Mouse (Mus musculus) cerebellum, adult 2 months (tissue): Measurements from ENCODE around the gene Zfp710. TPM values are rescaled to one million over a fixed set of nuclear protein-coding genes. Genes with fewer than 3 reads are reported as not detected.
"Not testable (repeated sequence)": the region's sequence is repeated elsewhere in the genome, so short reads cannot be mapped to it uniquely, and the experiment has no call there.

Experiments used
- DNase-seq, 2 experiments: peaks; one replicate each; pipeline ENCODE4 v3.0.0; 2021
- H3K27ac ChIP-seq: fragments of 200-500 bp; 2 replicates; pipeline ENCODE4 v1.5.1; 2012; ENCODE audit warnings: low read length, control low read depth, inconsistent platforms; ENCODE audit not compliant: insufficient read depth
- H3K27me3 ChIP-seq: fragments of 200-500 bp; 2 replicates; pipeline ENCODE4 v1.6.1; 2012; ENCODE audit warnings: inconsistent platforms, mild to moderate bottlenecking, low read length, moderate library complexity; ENCODE audit not compliant: control insufficient read depth, insufficient read depth
- H3K4me1 ChIP-seq: fragments of 200-500 bp; 2 replicates; pipeline ENCODE4 v1.6.1; 2011; ENCODE audit warnings: low read length; ENCODE audit not compliant: control insufficient read depth, insufficient read depth
- H3K4me3 ChIP-seq: fragments of 200-500 bp; replicated peaks from 2 replicates; pipeline ENCODE3; 2011; ENCODE audit warnings: mild to moderate bottlenecking, low read depth, low read length, control low read depth; ENCODE audit not compliant: insufficient read depth
- CTCF ChIP-seq: fragments of 200-500 bp; IDR thresholded peaks from 2 replicates; pipeline ENCODE4 v1.5.1; 2011; ENCODE audit warnings: low read depth, mild to moderate bottlenecking, control low read depth, low read length, moderate library complexity, borderline replicate concordance; ENCODE audit not compliant: insufficient read depth
- POLR2A ChIP-seq: fragments of 200-500 bp; IDR thresholded peaks from 2 replicates; pipeline ENCODE4 v1.6.1; 2011; ENCODE audit warnings: low read length, control low read depth, borderline replicate concordance; ENCODE audit not compliant: insufficient read depth
- WGBS: fragments of 180-500 bp; shearing (Covaris S2); methylation state at CpG from one replicate; pipeline ENCODE4 v1.1.7; 2018; 5-methylcytosine and 5-hydroxymethylcytosine counted together
- polyA plus RNA-seq: library from polyadenylated mRNA; depleted of rRNA; stranded (reverse); fragments of >200 nt; gene quantifications from 2 replicates; pipeline ENCODE4 v1.2.3, GENCODE M21; 2012

Gene Zfp710
- polyA plus RNA-seq, 1 experiment, result 10.9 TPM

DNA sequence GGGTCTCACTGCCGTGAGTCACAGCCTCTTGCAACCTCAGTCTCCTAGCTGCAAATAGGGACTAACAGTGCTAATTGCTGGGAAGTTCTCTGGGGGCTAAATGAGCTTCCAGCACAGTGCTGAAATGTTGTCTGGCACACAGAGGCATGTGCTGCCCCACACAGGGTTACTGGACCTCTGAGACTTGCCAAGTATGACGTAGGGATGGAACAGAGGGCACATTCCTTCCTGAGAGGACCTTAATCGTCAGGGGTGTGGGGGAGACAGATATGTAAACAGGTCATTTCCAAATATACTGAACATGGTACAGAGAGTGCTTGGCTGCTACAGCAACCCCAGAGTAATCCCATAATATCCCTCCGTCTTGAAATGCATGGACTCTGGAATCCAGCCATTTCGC lies 96.5 kb downstream of the Zfp710 start:
- TF ChIP-seq POLR2A (no peak), CTCF (no peak)
- Histone ChIP-seq H3K4me3 (no peak overlapping the region), H3K27ac (no peak overlapping the region), H3K27me3 (no peaks in the 10 kb centered on the region), H3K4me1 (no peaks in the 10 kb centered on the region)
- no peak for DNase-seq
- WGBS, result 54% methylated on average over 5 of the region's 5 CpGs

DNA sequence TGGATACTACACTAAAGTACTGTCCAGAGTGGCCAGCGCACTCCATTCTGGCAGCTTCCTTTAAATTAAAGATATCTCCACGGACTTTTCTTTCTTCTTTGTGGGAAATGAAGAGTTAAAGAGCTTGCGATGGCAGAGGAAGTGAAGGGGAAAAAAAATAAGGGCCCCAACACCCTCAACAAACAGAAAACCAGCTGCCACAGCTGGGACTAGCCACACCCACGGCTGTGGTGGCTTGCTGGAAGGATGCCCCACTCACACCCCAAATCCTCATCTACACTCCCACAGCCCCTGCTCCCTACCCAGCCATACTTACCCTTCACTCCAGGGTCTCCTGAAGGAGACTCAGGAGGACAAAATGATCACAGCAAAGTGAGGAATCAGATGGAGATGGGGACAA lies 98.5 kb downstream of the Zfp710 start:
- Histone ChIP-seq H3K27ac (no peak overlapping the region), H3K4me1 (no peaks in the 10 kb centered on the region), H3K27me3 (no peaks in the 10 kb centered on the region), H3K4me3 (no peak overlapping the region)
- 67% methylated on average over 4 of the region's 4 CpGs for WGBS
- DNase-seq, result no peak
- TF ChIP-seq CTCF (no peak), POLR2A (no peak)

GRCm38 (mm10) chr7:80123672-80124071 lies 99.1 kb downstream of the Zfp710 start:
- Histone ChIP-seq H3K27me3 (no peaks in the 10 kb centered on the region), H3K27ac (no peak overlapping the region), H3K4me3 (no peak overlapping the region), H3K4me1 (no peaks in the 10 kb centered on the region)
- WGBS, result 95% methylated on average over 2 of the region's 2 CpGs
- DNase-seq, result no peak
- TF ChIP-seq CTCF (no peak), POLR2A (no peak)

GRCm38 (mm10) chr7:80129278-80129677 lies 104.7 kb downstream of the Zfp710 start:
- no peak for DNase-seq
- WGBS, result 59% methylated on average over 4 of the region's 4 CpGs
- Histone ChIP-seq H3K4me1 (peaks cover under 1% of the 10 kb centered on the region), H3K27me3 (no peaks in the 10 kb centered on the region), H3K27ac (no peak overlapping the region), H3K4me3 (no peak overlapping the region)
- TF ChIP-seq POLR2A, result no peak
- TF ChIP-seq CTCF, result no peak

DNA sequence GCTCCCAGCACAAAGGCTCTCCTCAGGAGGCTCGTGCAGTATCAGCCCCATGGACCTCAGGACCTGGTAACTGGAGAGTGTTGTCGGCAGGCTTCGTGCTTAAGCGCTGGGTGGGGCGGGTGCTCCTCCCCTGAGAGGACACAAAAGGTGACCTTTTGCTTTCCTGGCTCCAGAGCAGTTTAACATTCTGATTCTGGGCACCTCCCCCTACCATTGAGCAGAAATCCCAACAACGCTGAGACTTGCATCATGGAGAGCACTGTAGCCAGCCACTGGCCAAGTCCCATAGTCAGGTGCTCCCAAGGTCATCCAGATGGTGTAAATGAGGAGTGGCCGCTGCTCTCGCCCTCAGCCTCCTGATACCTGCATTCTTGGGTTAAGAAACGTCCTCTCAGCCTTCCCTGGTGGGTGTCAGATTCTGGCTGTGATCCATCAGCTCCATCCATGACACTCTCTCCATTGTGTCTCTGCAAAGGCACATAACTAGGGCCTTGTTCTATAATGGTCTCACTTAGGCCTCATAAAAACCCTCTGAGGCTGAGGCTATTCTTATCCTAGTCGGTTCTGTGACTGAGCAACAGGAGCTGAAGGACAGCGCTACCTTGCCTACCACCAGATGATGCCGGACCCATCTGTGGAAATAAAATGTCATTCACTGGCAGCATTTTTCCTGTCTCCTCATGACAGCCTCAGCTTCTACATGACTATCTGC lies 105.9 kb downstream of the Zfp710 start:
- no peak for DNase-seq
- TF ChIP-seq POLR2A, result no peak
- WGBS, result 69% methylated on average over 12 of the region's 12 CpGs

DNA sequence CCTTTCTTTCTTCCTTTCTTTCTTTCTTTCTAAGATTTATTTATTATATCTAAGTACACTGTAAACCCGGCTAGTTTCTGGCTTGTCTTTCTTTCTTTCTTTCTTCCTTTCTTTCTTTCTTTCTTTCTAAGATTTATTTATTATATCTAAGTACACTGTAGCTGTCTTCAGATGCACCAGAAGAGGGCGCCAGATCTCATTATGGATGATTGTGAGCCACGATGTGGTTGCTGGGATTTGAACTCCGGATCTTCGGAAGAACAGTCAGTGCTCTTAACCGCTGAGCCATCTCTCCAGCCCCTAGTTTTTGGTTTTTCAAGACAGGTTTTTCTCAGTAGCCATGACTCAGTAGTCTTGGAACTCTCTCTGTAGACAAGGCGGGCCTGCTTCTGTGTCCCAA lies 106.7 kb downstream of the Zfp710 start:
- 67% methylated on average over 7 of the region's 7 CpGs for WGBS
- H3K4me1 ChIP-seq, DNase-seq, H3K27ac ChIP-seq, H3K4me3 ChIP-seq, H3K27me3 ChIP-seq: not testable (repeated sequence)

More for the DNA sequence above, 105.9 kb downstream of the Zfp710 start:
- no peaks in the 10 kb centered on the region for H3K27me3 ChIP-seq
- H3K4me3 ChIP-seq, result no peak overlapping the region
- no peak overlapping the region for H3K27ac ChIP-seq
- H3K4me1 ChIP-seq, result peaks cover 6% of the 10 kb centered on the region

DNA sequence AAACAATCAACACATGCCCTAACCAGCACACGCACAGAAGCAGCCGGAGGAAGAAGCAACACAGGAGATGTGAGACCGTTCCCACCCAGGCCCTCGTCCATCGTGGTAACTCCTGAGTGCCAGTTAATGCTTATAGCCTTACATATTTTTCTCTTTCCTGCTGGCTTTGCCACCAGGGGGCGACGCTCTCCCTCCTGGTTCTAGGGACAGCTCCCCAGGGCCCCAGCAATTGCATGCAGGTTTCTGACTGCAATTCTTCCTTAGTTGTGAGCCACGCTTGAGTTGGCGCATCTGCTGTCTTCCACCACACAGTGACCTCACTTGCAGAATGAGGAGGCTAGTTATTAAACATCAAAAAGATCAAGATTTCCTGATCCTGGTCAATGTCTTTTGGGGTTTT lies 107.9 kb downstream of the Zfp710 start:
- Histone ChIP-seq H3K4me3 (no peak overlapping the region), H3K4me1 (peaks cover 6% of the 10 kb centered on the region), H3K27ac (no peak overlapping the region), H3K27me3 (no peaks in the 10 kb centered on the region)
- TF ChIP-seq POLR2A (no peak), CTCF (peak; percentile 48; the same call in 1 of the 2 replicates)
- DNase-seq, result peak in 1 of 2 experiments; percentile 13
- 50% methylated on average over 9 of the region's 9 CpGs for WGBS

- Histone ChIP-seq H3K27me3 (no peaks in the 10 kb centered on the region), H3K4me1 (peaks cover 6% of the 10 kb centered on the region), H3K4me3 (no peak overlapping the region), H3K27ac (no peak overlapping the region)
- 22% methylated on average over 8 of the region's 8 CpGs for WGBS
- TF ChIP-seq POLR2A (no peak), CTCF (no peak)
- DNase-seq, result peak; percentile 44 to 66
Measured at GRCm38 (mm10) chr7:80134454-80135172, 110.0 kb downstream of the Zfp710 start.
